7 mouse cellular contexts compared by ENCODE assay signal in the genomic region with DNA sequence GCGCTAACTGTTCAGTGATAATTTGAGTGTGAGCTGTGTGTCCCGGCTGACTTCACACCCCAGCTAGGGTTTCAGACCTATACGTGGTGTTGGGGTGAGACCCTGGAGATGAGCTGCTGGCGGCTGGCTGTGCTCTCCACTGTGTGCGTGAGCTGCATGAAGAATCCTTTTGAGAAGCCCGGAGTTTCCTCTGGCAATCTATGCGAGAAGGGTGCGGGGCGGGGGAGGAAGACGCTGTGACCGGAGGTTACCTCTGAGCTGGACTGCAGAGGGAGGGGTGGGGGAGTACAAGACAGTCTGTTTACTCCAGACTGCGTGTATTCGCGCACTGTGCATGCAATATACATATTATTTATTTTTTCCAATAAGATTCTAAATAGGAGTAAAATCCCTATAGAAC. TPM values are rescaled to one million over a fixed set of nuclear protein-coding genes. Genes with fewer than 3 reads are reported as not detected.
DNase-seq lines count a peak whose midpoint lies in the region; ATAC-seq and TF ChIP-seq lines count a peak whose summit lies in the region.

No protein-coding gene starts in this region.

- intact Hi-C loops in heart, postnatal 25 days (cut with DNase I), result loop anchor here (5.0 to 10.0 kb wide), 6 partner anchors 42 to 972 kb away; no protein-coding TSS in a partner anchor

- peak overlapping the region; percentile 99 for H3K4me2 ChIP-seq in lung, embryonic 15.5 days
- peak overlapping the region; percentile 94 for H3K4me2 ChIP-seq in limb, embryonic 14.5 days (replicated peaks; ENCODE audit: low read depth, low read length, severe bottlenecking)

- WGBS in lung, embryonic 15.5 days, result 1% methylated on average over 14 of the region's 14 CpGs
- WGBS in forebrain, embryonic 10.5 days, result 0% methylated on average over 14 of the region's 14 CpGs
- under 1% methylated on average over 13 of the region's 14 CpGs for WGBS in limb, embryonic 14.5 days

- peak; percentile 23 for ATAC-seq in lung, embryonic 15.5 days (ENCODE audit: borderline replicate concordance, extremely low read depth, low FRiP score, low TSS enrichment)
- peak; percentile 47; the same call in 1 of the 2 replicates for ATAC-seq in limb, embryonic 14.5 days (ENCODE audit: low FRiP score, low read depth)

- no peak overlapping the region for H3K27ac ChIP-seq in lung, embryonic 15.5 days
- H3K27ac ChIP-seq in forebrain, embryonic 10.5 days, result peak overlapping the region; percentile 97
- H3K27ac ChIP-seq in limb, embryonic 14.5 days (replicated peaks; ENCODE audit: low read depth, low read length), result no peak overlapping the region

- no peaks in the 10 kb centered on the region for H3K36me3 ChIP-seq in lung, embryonic 15.5 days
- H3K36me3 ChIP-seq in forebrain, embryonic 10.5 days (replicated peaks), result peaks cover 8% of the 10 kb centered on the region; the same call in 1 of the 2 replicates
- no peaks in the 10 kb centered on the region for H3K36me3 ChIP-seq in limb, embryonic 14.5 days (ENCODE audit: control insufficient read depth, insufficient read depth, low read length)

- peak overlapping the region; percentile 65 for H3K4me3 ChIP-seq in lung, embryonic 15.5 days
- H3K4me3 ChIP-seq in forebrain, embryonic 10.5 days, result peak overlapping the region; percentile 92
- peak overlapping the region; percentile 69 for H3K4me3 ChIP-seq in limb, embryonic 14.5 days (replicated peaks; ENCODE audit: low read length)

- H3K4me1 ChIP-seq in lung, embryonic 15.5 days, result peaks cover 31% of the 10 kb centered on the region
- H3K4me1 ChIP-seq in forebrain, embryonic 10.5 days, result peaks cover 76% of the 10 kb centered on the region
- peaks cover 30% of the 10 kb centered on the region for H3K4me1 ChIP-seq in limb, embryonic 14.5 days (ENCODE audit: control insufficient read depth, insufficient read depth, low read length)

- no peak for DNase-seq in lung, postnatal 36 days
- DNase-seq in forebrain, embryonic 10.5 days (ENCODE audit: extremely low spot score, low spot score), result peak; percentile 58
- DNase-seq in heart, postnatal 25 days (ENCODE audit: low spot score), result peak; percentile 10
- DNase-seq in limb, embryonic 14.5 days (ENCODE audit: low spot score), result peak; percentile 32
- DNase-seq in retina, postnatal 1 day, result peak; percentile 67
- no peak for DNase-seq in adrenal gland, adult 18-20 months (ENCODE audit: low spot score in 2 of 2)

- no peaks in the 10 kb centered on the region for H3K9me3 ChIP-seq in lung, embryonic 15.5 days
- no peaks in the 10 kb centered on the region for H3K9me3 ChIP-seq in forebrain, embryonic 10.5 days
- no peaks in the 10 kb centered on the region for H3K9me3 ChIP-seq in limb, embryonic 14.5 days (ENCODE audit: control insufficient read depth, low read length)

- peak overlapping the region; percentile 65 for H3K9ac ChIP-seq in lung, embryonic 15.5 days
- no peak overlapping the region for H3K9ac ChIP-seq in limb, embryonic 14.5 days (ENCODE audit: low read depth, low read length, severe bottlenecking)

- TF ChIP-seq POLR2A in limb, embryonic 14.5 days (IDR thresholded peaks at IDR 0.05; ENCODE audit: borderline replicate concordance, extremely low read depth, insufficient read depth, insufficient read length), result no peak

- H3K27me3 ChIP-seq in lung, embryonic 15.5 days, result peaks cover 59% of the 10 kb centered on the region
- peaks cover 72% of the 10 kb centered on the region for H3K27me3 ChIP-seq in forebrain, embryonic 10.5 days (ENCODE audit: poor library complexity, severe bottlenecking)
- H3K27me3 ChIP-seq in limb, embryonic 14.5 days (ENCODE audit: control insufficient read depth, insufficient read depth, low read length), result peaks cover 33% of the 10 kb centered on the region

RNA-seq across cellular contexts. Expression of gene Rgma, which starts 0.6 kb away (rescaled TPM):
- polyA plus RNA-seq in lung, embryonic 15.5 days (2015; fragmentation: Nextera tagmentation; extraction: Ambion mirVana), result 11.7 and 12.9 TPM in 2 replicates
- polyA plus RNA-seq in forebrain, embryonic 10.5 days (2016; fragmentation: Nextera tagmentation; extraction: Ambion mirVana), result 26.2 and 26.8 TPM in 2 replicates
- total RNA-seq in heart, postnatal 25 days (2021), result 10 to 100 TPM; 61.2 to 72.2 TPM
- polyA plus RNA-seq in limb, embryonic 14.5 days (2012; rRNA removed), result 49.1 and 64.3 TPM in 2 replicates
- polyA plus RNA-seq in limb, embryonic 14.5 days (2014; fragmentation: Nextera tagmentation; extraction: Ambion mirVana), result 23.5 and 30.9 TPM in 2 replicates
- total RNA-seq in adrenal gland, adult 18-20 months (2021), result 10 to 100 TPM in 1 of 2 experiments, 1 to 10 TPM in 1; 8.1 to 12.1 TPM

Comparison
In these comparisons a context has a peak if more than half of its experiments do, and no peak if none do; other contexts are left out.
1. DNase-seq: peak in forebrain, embryonic 10.5 days (single experiment), heart, postnatal 25 days (single experiment), limb, embryonic 14.5 days (single experiment) and retina, postnatal 1 day (single experiment); none in lung, postnatal 36 days (single experiment) and adrenal gland, adult 18-20 months (0 of 2).
2. Peak in every context shown above with its lines, with median percentiles within 50 percentile points of each other: H3K4me3 ChIP-seq.